Mouse (Mus musculus) brain, embryonic 18.5 days (tissue): ENCODE measurements around the gene Ankrd13c.

Experiments used
- DNase-seq: peaks from one replicate; pipeline ENCODE4 v3.0.0-alpha.2; 2012; ENCODE audit warnings: low read depth, low spot score

The Ankrd13c gene

GRCm38 (mm10) chr3:157952716-157953115 lies 5.7 kb downstream of the Ankrd13c start:
- DNase-seq: no peak

- DNase-seq: no peak
Measured at GRCm38 (mm10) chr3:157955466-157955865, 8.4 kb downstream of the Ankrd13c start.

- DNase-seq: no peak
Measured at GRCm38 (mm10) chr3:157956201-157956600, 9.2 kb downstream of the Ankrd13c start.

DNA sequence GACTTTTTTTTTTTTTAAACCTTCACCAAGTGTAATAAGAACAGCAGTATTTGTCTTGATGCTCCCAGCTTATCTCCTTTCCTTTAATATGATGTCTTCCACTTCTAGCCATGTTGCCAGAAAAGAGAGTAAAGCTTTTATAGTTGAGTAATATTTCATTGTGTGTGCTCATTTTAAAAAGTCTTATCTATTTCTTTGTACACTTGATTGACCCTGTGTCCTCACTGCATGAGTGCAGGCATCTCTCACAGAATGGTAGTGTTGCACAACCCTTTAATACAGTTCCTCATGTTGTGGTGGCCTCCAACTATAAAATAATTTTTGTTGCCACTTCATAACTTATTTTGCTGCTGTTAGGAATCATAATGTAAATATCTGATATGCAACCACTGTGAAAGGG lies 10.3 kb downstream of the Ankrd13c start:
- no peak for DNase-seq

GRCm38 (mm10) chr3:157971151-157971550 lies 24.1 kb downstream of the Ankrd13c start:
- DNase-seq: no peak

GRCm38 (mm10) chr3:157973236-157973635 lies 26.2 kb downstream of the Ankrd13c start:
- DNase-seq: no peak

DNA sequence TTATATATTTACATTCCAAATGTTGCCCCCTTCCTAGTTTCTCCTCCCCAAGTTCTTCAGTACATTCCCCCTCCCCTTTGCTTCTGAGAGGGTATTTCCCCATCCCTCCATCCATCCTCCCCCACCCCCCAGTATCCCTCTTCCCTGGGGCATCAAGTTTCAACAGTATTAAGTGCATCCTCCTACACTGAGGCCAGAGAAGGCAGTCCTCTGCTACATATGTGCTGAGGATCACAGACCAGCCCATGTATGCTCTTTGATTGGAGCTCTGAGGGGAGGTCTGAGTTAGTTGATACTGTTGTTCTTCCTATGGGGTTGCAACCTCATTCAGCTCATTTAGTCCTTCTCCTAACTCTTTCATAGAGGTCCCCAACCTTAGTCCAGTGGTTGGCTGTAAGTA lies 32.6 kb downstream of the Ankrd13c start:
- DNase-seq: no peak

DNA sequence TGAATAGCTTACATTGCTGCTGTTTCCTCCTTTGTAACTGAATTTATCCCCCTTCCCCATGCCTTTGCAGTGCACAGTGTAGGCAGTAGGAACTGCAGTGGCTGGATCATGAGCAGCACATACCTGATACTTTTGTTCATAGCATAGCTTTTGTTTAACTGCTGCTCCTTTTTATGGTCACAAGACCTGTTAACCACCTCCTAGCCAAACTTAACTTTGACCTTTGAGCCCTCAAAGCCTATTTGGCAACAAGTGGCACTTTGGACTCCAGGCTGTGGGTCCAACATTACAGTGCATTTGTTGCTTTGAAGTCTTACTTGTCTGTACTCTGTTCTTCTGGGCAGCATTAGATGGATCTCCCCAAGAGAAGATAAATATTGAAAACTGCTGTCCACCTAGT lies 46.3 kb downstream of the Ankrd13c start:
- DNase-seq: no peak

GRCm38 (mm10) chr3:157995726-157996125 lies 48.7 kb downstream of the Ankrd13c start:
- no peak for DNase-seq

DNA sequence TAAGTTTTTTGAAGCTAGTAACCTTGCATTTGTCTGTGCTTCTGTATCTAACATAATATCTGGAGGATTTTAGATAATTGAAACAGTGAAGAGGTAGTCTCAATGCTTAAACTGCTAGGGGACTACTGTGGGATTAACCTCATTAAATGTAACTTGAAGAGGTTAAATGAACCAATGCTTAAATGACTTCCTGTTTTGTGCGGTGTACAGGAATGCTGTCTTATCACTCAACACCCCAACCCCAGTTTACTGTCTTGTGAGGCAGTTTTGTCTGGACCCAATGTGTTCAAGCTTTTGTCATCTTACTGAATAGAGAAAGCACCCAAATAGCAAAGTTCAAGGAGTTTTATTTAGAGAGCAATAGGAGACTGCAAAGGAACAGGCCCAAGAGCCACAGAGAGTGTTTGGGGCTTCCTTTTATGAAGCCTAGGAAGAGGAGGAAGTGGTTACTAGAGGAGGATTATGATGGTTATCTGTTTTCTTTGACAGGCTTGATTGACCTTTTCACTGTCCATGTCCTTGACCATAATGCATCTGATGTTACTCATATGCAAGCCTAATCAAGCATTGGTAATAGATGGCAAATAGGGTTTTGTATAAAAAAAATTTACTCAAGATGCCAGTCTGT lies 51.8 kb downstream of the Ankrd13c start:
- DNase-seq: no peak

DNA sequence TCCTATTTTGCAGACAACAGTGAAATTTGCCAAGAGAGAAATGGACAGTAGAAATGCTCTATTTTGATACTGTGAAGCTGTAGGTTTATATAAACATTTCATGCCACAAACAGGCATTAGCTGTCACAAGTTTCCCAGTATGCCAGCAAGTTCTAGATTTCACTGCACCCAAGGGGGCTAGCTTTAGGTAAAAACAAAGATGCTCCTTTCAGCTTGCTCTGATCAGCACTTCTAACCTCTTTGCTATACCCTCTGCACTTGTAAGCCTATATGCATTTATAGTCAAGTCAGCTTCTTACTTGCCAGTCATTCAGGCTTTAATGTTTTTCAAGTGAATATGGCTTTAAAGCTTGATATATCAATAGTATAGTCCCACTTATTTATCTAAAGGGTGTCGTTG lies 61.6 kb downstream of the Ankrd13c start:
- no peak for DNase-seq

- no peak for DNase-seq
Measured at GRCm38 (mm10) chr3:158009762-158010320, 62.8 kb downstream of the Ankrd13c start.

DNA sequence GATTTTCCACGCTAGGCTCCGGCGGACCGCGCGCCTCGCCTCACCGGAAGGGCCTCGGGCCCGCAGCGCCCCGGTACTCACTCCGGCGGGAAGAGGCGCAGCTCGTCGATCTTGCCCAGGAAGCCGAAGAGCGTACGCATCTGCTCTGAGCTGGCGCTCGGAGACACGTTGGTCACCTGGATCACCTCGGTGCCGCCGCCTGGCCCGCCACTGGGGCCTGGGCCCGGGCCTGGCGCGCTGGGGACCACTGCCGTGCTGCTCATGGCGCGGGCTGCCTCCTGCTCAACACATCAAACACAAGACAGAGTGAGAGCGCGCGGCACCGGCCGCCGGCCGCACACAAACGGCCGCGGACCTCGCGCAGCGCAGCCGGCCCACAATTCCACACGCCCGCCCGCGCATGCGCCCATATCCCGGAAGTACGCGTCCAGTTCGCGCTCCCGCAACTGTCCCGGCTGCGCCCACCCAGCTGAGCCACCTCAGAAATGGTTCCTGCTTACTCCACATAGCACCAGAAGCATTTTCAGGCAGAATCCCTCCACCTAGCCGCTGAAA lies 84.4 kb downstream of the Ankrd13c start:
- peak; percentile 74 for DNase-seq

- DNase-seq: no peak
Measured at GRCm38 (mm10) chr3:158032106-158032505, 85.1 kb downstream of the Ankrd13c start.

- DNase-seq: no peak
Measured at GRCm38 (mm10) chr3:158035866-158036265, 88.8 kb downstream of the Ankrd13c start.

DNA sequence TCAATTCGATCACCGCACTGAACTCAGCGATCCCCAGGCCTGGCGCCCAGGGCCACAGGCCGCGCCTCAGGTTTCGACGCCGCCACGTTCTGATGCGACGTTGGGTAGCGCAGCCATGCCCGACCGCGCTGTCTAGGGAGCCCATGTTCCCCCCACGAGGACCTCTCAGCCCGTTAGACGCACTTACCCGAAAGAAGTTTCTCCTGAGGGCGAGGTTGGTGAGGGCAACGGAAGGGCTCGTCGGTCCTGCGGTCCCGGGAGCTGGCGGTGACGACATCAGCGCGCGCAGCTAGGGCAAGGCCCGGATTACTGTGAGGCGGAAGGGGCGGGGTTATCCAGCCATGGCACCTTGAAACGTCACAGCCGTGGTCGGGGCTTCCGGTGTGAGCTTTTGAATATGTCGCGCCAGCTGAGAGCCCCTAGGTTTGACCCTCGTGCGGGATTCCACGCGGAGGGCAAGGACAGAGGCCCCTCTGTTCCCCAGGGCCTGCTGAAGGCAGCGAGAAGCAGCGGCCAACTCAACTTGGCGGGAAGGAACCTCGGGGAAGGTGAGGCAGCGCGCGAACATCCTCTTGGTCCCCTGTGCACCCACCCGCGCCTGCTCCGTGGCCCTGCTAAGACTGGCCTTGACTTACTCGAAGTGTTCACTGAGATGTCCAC lies 89.4 kb downstream of the Ankrd13c start, which contains the start of the genes Srsf11 and Lrrc40:
Srsf11 (minus strand) TSS at position 311 of the 660 bp plus-strand sequence.
Lrrc40 (plus strand) TSS at position 334 of the 660 bp plus-strand sequence.
- DNase-seq: peak; percentile 91

DNA sequence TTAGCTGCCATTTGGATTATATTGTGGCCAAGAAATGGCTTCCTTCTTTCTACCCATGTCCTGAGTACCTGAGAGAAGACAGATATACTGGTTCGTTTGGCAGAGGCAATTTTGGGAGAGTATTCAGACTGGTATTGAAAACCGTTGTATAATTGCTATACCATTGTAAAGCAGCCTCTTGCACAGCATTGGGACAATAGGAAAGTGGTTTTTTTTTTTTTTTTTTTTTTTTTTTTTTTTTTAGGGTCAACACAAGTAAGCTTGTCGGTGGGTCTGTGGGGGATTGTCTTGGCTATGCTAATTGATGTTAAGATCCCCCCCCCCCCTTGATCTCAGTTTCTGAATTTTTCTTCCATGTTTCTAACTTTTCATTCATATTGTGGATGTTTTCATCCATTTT lies 91.1 kb downstream of the Ankrd13c start:
- no peak for DNase-seq

DNA sequence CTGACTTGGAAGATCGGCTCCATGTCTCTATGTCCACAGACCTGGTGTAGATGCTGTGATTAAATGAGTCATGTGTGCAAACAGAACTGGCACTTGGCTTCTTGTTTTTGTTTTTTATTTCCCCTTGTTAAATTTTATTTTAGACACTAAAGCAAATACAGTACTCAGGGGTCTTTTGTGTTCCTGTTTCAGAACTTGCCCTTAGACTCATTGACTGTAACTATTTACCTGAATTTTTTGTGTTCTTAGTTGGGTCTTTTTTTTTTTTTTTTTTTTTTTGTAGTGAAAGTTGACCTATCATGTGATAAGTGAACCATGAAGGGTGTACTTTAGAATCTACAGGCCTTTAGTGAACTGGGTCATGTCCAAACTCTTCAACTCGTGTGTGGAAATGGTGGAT lies 93.7 kb downstream of the Ankrd13c start:
- no peak for DNase-seq

DNA sequence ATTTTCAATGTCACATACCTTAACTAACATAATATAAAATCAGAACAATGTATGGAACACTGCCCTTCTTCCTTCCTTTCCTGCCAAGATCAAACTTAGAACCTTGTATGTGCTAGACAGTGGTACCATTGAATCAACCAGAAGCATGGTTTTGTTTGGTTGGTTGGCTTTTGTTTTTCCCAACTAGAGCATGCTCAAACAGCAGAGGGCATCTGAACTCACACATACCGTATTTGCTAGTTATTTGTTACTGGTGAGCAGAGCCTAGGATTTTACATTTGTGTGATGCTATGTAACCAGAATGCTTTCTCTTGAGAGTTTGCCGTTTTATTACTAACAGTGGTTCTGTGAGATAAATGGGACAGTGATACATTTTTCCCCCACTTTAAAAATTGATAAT lies 102.5 kb downstream of the Ankrd13c start:
- DNase-seq: no peak
